Mouse (Mus musculus): ENCODE results near the gene Usp49. TPM values are rescaled to one million over a fixed set of nuclear protein-coding genes. Genes with fewer than 3 reads are reported as not detected.
"Not testable (repeated sequence)": the region's sequence is repeated elsewhere in the genome, so short reads cannot be mapped to it uniquely, and the experiment has no call there.

Gene Usp49
- total RNA-seq, 2 experiments from 2014 or later: 27.6 to 36.5 TPM

- no peak for ATAC-seq (replicated peaks; ENCODE audit: low FRiP score, poor library complexity, severe bottlenecking)
Measured at GRCm38 (mm10) chr17:47606220-47606619, 24.3 kb upstream of the Usp49 start.

- no peak for ATAC-seq (replicated peaks; ENCODE audit: low FRiP score, poor library complexity, severe bottlenecking)
Measured at GRCm38 (mm10) chr17:47609182-47609581, 21.3 kb upstream of the Usp49 start.

GRCm38 (mm10) chr17:47610849-47611660 is 19.4 kb upstream of the Usp49 start, which contains the start of the genes Bysl, Med20 and Gm20517:
TSS of gene Bysl (minus strand) at chr17:47611492.
TSS of gene Med20 (plus strand) at chr17:47611582.
TSS of gene Gm20517 (plus strand) at chr17:47611589.
- peak; percentile 91 for ATAC-seq (replicated peaks; ENCODE audit: low FRiP score, poor library complexity, severe bottlenecking)

GRCm38 (mm10) chr17:47611661-47611982 is 18.9 kb upstream of the Usp49 start:
- peak; percentile 10 for ATAC-seq (replicated peaks; ENCODE audit: low FRiP score, poor library complexity, severe bottlenecking)

- ATAC-seq (replicated peaks; ENCODE audit: low FRiP score, poor library complexity, severe bottlenecking): no peak
Measured at GRCm38 (mm10) chr17:47614018-47614417, 16.5 kb upstream of the Usp49 start.

- ATAC-seq (replicated peaks; ENCODE audit: low FRiP score, poor library complexity, severe bottlenecking): no peak
Measured at GRCm38 (mm10) chr17:47616119-47616518, 14.4 kb upstream of the Usp49 start.

GRCm38 (mm10) chr17:47616652-47617051 is 13.8 kb upstream of the Usp49 start:
- ATAC-seq (replicated peaks; ENCODE audit: low FRiP score, poor library complexity, severe bottlenecking): no peak

GRCm38 (mm10) chr17:47617605-47618307 is 12.7 kb upstream of the Usp49 start:
- peak; percentile 92 for ATAC-seq (replicated peaks; ENCODE audit: low FRiP score, poor library complexity, severe bottlenecking)

- ATAC-seq (replicated peaks; ENCODE audit: low FRiP score, poor library complexity, severe bottlenecking): no peak
Measured at GRCm38 (mm10) chr17:47618556-47619311, 11.8 kb upstream of the Usp49 start.

GRCm38 (mm10) chr17:47622912-47623554 is 7.5 kb upstream of the Usp49 start:
- no peak for ATAC-seq (replicated peaks; ENCODE audit: low FRiP score, poor library complexity, severe bottlenecking)

- not testable (repeated sequence) for ATAC-seq (replicated peaks; ENCODE audit: low FRiP score, poor library complexity, severe bottlenecking)
Measured at GRCm38 (mm10) chr17:47624572-47624971, 5.9 kb upstream of the Usp49 start.

- no peak for ATAC-seq (replicated peaks; ENCODE audit: low FRiP score, poor library complexity, severe bottlenecking)
Measured at GRCm38 (mm10) chr17:47625088-47625487, 5.4 kb upstream of the Usp49 start.

GRCm38 (mm10) chr17:47626031-47626430 is 4.5 kb upstream of the Usp49 start:
- no peak for ATAC-seq (replicated peaks; ENCODE audit: low FRiP score, poor library complexity, severe bottlenecking)

GRCm38 (mm10) chr17:47627791-47628190 is 2.7 kb upstream of the Usp49 start:
- no peak for ATAC-seq (replicated peaks; ENCODE audit: low FRiP score, poor library complexity, severe bottlenecking)

GRCm38 (mm10) chr17:47628851-47629676 is 1.4 kb upstream of the Usp49 start:
- peak; percentile 90 for ATAC-seq (replicated peaks; ENCODE audit: low FRiP score, poor library complexity, severe bottlenecking)

GRCm38 (mm10) chr17:47629717-47630677 is 493 bp upstream of the Usp49 start:
- ATAC-seq (replicated peaks; ENCODE audit: low FRiP score, poor library complexity, severe bottlenecking): peak; percentile 54

GRCm38 (mm10) chr17:47632181-47632840 is 1.8 kb downstream of the Usp49 start:
- no peak for ATAC-seq (replicated peaks; ENCODE audit: low FRiP score, poor library complexity, severe bottlenecking)
